Mouse (Mus musculus): Measurements from ENCODE around the gene Gm10188. TPM values are rescaled to one million over a fixed set of nuclear protein-coding genes. Genes with fewer than 3 reads are reported as not detected.

Gene Gm10188
- not detected in 2 replicates for polyA plus RNA-seq (2015; fragmentation: Nextera tagmentation; extraction: Ambion mirVana)

DNA sequence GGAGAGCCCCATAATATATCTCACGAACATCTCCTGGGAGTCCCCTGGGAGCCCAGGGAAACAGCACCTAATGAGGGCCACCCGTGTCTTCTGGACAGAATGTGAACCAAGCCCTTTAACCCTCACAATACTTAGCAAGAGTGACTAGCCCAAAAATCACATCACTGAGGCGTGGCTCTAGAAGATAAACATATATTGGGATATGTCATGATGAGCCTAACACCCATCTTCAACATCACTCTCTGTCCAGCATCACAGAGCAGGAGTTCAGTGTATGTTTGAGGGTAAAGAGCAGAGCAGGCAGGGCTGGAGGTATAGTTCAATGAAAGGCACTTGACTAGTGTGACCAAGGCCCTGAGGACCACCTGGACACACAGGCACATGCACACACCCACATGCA, at the start of gene Gm10188:
Gene Gm10188, minus strand, starts transcription at position 101 of the 400 bp plus-strand sequence.

GRCm38 (mm10) chr1:132191093-132191785, 38.3 kb downstream of the Gm10188 start, which contains the start of the genes Lemd1 and AC124108.1:
Lemd1 (plus strand) TSS chr1:132191431.
AC124108.1 (plus strand) TSS chr1:132191457.

MicroRNA genes within 50 kb of the gene (microRNA counts, 519-probe panel; counts per million panel counts)
- 88.3 counts per million for microRNA mmu-miR-135b

Other genes starting within 250 kb of the Gm10188 start
- 19.8 and 21.9 TPM in 2 replicates for gene Elk4, start 222.2 kb downstream of the Gm10188 start, polyA plus RNA-seq (2015; fragmentation: Nextera tagmentation; extraction: Ambion mirVana)
- gene Mfsd4a, start 161.7 kb downstream of the Gm10188 start, polyA plus RNA-seq (2015; fragmentation: Nextera tagmentation; extraction: Ambion mirVana): 4.3 and 6.4 TPM in 2 replicates
- gene Cdk18, start 90.1 kb downstream of the Gm10188 start, polyA plus RNA-seq (2015; fragmentation: Nextera tagmentation; extraction: Ambion mirVana): 0.29 and 0.39 TPM in 2 replicates
- not detected in 2 replicates for gene Lemd1, start 38.3 kb downstream of the Gm10188 start, polyA plus RNA-seq (2015; fragmentation: Nextera tagmentation; extraction: Ambion mirVana)
- gene AC124108.1, start 38.3 kb downstream of the Gm10188 start, polyA plus RNA-seq (2015; fragmentation: Nextera tagmentation; extraction: Ambion mirVana): 0.02 TPM in 1 of 2 replicates, not detected in the other
- gene Klhdc8a, start 68.9 kb upstream of the Gm10188 start, polyA plus RNA-seq (2015; fragmentation: Nextera tagmentation; extraction: Ambion mirVana): 0.10 and 0.35 TPM in 2 replicates
- gene Nuak2, start 86.4 kb upstream of the Gm10188 start, polyA plus RNA-seq (2015; fragmentation: Nextera tagmentation; extraction: Ambion mirVana): 4.6 and 6.6 TPM in 2 replicates
- 239 and 263 TPM in 2 replicates for gene Tmcc2, start 161.5 kb upstream of the Gm10188 start, polyA plus RNA-seq (2015; fragmentation: Nextera tagmentation; extraction: Ambion mirVana)
- 6.5 and 8.3 TPM in 2 replicates for gene Dstyk, start 187.8 kb upstream of the Gm10188 start, polyA plus RNA-seq (2015; fragmentation: Nextera tagmentation; extraction: Ambion mirVana)
- gene Rbbp5, start 247.6 kb upstream of the Gm10188 start, polyA plus RNA-seq (2015; fragmentation: Nextera tagmentation; extraction: Ambion mirVana): 21.5 and 24.5 TPM in 2 replicates

Data from spleen, postnatal 0 days (tissue).